Mouse (Mus musculus): ENCODE data around the gene Minpp1.
"Not testable (repeated sequence)": the region's sequence is repeated elsewhere in the genome, so short reads cannot be mapped to it uniquely, and the experiment has no call there.

Minpp1 gene

GRCm38 (mm10) chr19:32485681-32486105 is at the start of gene Minpp1:
TSS of gene Minpp1 (plus strand) at chr19:32485769.
- DNase-seq (ENCODE audit: low spot score) = peak; percentile 36

- DNase-seq (ENCODE audit: low spot score) = no peak
Observed at GRCm38 (mm10) chr19:32439356-32439755, 46.2 kb upstream of the Minpp1 start.

- no peak for DNase-seq (ENCODE audit: low spot score)
Observed at GRCm38 (mm10) chr19:32441568-32441967, 44.0 kb upstream of the Minpp1 start.

GRCm38 (mm10) chr19:32448931-32449330 is 36.6 kb upstream of the Minpp1 start:
- no peak for DNase-seq (ENCODE audit: low spot score)

GRCm38 (mm10) chr19:32452231-32452630 is 33.3 kb upstream of the Minpp1 start:
- no peak for DNase-seq (ENCODE audit: low spot score)

- no peak for DNase-seq (ENCODE audit: low spot score)
Observed at GRCm38 (mm10) chr19:32456744-32457143, 28.8 kb upstream of the Minpp1 start.

- not testable (repeated sequence) for DNase-seq (ENCODE audit: low spot score)
Observed at GRCm38 (mm10) chr19:32457631-32458030, 27.9 kb upstream of the Minpp1 start.

- DNase-seq (ENCODE audit: low spot score) = no peak
Observed at GRCm38 (mm10) chr19:32463037-32463436, 22.5 kb upstream of the Minpp1 start.

- no peak for DNase-seq (ENCODE audit: low spot score)
Observed at GRCm38 (mm10) chr19:32465228-32465627, 20.3 kb upstream of the Minpp1 start.

GRCm38 (mm10) chr19:32466478-32466877 is 19.1 kb upstream of the Minpp1 start, which contains the start of gene Rpl9-ps6:
TSS of gene Rpl9-ps6 (minus strand) at chr19:32466578.
- DNase-seq (ENCODE audit: low spot score) = no peak

- DNase-seq (ENCODE audit: low spot score) = no peak
Observed at GRCm38 (mm10) chr19:32467325-32467724, 18.2 kb upstream of the Minpp1 start.

GRCm38 (mm10) chr19:32470059-32470497 is 15.5 kb upstream of the Minpp1 start:
- no peak for DNase-seq (ENCODE audit: low spot score)

- no peak for DNase-seq (ENCODE audit: low spot score)
Observed at GRCm38 (mm10) chr19:32470570-32471263, 14.9 kb upstream of the Minpp1 start.

- DNase-seq (ENCODE audit: low spot score) = no peak
Observed at GRCm38 (mm10) chr19:32476016-32476711, 9.4 kb upstream of the Minpp1 start.

GRCm38 (mm10) chr19:32476712-32477052 is 8.9 kb upstream of the Minpp1 start:
- no peak for DNase-seq (ENCODE audit: low spot score)

- DNase-seq (ENCODE audit: low spot score) = no peak
Observed at GRCm38 (mm10) chr19:32480255-32480654, 5.3 kb upstream of the Minpp1 start.

GRCm38 (mm10) chr19:32480791-32481442 is 4.7 kb upstream of the Minpp1 start:
- no peak for DNase-seq (ENCODE audit: low spot score)

- no peak for DNase-seq (ENCODE audit: low spot score)
Observed at GRCm38 (mm10) chr19:32481511-32481910, 4.1 kb upstream of the Minpp1 start.

GRCm38 (mm10) chr19:32484941-32485660 is 468 bp upstream of the Minpp1 start:
- DNase-seq (ENCODE audit: low spot score) = no peak

GRCm38 (mm10) chr19:32486106-32486724 is 646 bp downstream of the Minpp1 start:
- not testable (repeated sequence) for DNase-seq (ENCODE audit: low spot score)

- no peak for DNase-seq (ENCODE audit: low spot score)
Observed at GRCm38 (mm10) chr19:32487595-32488255, 2.2 kb downstream of the Minpp1 start.

Measured in urinary bladder, postnatal 10 days (tissue).